Mouse (Mus musculus) layer of hippocampus, adult 18-20 months (tissue): Measurements from ENCODE around the gene 4930451I11Rik. TPM values are rescaled to one million over a fixed set of nuclear protein-coding genes. Genes with fewer than 3 reads are reported as not detected.

ENCODE experiments used
- DNase-seq, 2 experiments: peaks; one replicate each; pipeline ENCODE4 v3.0.0; 2022; ENCODE audit warnings: low spot score in 2 of 2
- total RNA-seq, 2 experiments: library from RNA; stranded (reverse); gene quantifications; 2 replicates each; pipeline ENCODE4 v1.2.3; 2021

4930451I11Rik gene
- total RNA-seq, 2 experiments from 2014 or later = not detected

GRCm38 (mm10) chr7:126800269-126801056, 31.0 kb downstream of the 4930451I11Rik start:
- DNase-seq = no peak

GRCm38 (mm10) chr7:126799468-126800268, 31.8 kb downstream of the 4930451I11Rik start:
- DNase-seq = peak in 1 of 2 experiments; percentile 80

DNA sequence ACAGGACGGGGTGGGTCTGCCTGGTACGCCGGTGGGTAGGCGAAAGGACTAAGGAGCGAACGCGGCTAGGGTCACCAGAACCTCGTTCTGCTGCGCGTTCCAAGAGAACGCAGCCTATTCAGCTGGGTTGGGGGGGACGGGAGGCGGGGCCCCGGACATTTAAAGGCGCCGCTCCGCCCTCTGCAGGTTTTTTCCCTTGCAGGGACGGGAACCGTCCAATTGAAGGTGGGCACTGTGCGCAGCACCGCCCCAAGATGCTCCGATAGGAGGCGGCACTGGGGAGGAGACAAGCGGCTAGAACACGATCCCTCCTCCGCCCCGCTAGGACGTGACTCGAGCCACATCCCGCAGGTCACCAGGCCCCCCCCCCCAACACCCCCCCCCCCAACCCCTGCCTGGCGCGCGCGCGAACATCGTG, 32.4 kb downstream of the 4930451I11Rik start:
- peak; percentile 98 to 99 for DNase-seq

DNA sequence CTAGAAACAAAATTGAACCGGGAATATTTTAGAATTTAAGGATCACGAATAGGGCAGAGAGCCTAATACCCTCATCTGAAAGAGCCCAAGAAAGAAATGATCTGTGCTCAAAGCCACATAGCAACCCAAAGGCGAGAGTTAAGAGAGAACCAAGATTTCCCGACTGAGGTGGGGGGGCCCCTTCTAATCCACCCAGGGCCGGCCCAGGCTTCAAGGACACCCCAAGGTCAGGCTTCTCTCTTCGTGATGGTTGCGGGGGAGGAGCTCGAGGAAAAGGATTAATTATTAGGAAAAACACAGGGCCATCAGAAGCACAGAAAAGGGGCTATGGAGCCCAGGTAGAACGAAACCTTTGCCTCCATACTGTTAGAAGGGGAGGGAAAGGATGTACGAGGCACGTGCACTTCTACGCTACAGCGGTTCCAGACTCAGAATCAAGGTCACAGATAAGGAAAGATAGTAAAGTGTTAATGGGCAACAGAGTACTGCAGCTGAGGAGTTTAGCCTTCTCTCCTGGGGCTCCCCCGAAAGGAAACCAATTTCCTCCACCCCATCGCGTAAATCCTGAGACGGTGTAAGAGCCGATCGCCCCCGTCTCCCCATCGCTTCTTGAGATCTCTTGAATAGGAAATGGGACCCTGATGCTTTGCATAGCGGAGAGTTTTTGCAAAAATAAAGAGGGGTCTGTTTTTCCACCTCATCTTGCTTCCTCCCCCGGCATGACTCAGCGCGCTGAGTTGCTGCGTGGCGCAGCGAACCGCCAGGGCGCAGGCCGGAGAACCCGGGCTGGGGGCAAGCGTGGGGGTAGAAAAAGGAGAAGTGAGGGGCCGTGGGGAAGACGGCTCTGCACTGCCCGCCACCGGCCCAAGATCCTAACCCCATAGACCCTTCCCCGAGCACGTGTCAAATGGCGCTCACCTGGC, 33.1 kb downstream of the 4930451I11Rik start:
- peak in 1 of 2 experiments; percentile 40 for DNase-seq

DNA sequence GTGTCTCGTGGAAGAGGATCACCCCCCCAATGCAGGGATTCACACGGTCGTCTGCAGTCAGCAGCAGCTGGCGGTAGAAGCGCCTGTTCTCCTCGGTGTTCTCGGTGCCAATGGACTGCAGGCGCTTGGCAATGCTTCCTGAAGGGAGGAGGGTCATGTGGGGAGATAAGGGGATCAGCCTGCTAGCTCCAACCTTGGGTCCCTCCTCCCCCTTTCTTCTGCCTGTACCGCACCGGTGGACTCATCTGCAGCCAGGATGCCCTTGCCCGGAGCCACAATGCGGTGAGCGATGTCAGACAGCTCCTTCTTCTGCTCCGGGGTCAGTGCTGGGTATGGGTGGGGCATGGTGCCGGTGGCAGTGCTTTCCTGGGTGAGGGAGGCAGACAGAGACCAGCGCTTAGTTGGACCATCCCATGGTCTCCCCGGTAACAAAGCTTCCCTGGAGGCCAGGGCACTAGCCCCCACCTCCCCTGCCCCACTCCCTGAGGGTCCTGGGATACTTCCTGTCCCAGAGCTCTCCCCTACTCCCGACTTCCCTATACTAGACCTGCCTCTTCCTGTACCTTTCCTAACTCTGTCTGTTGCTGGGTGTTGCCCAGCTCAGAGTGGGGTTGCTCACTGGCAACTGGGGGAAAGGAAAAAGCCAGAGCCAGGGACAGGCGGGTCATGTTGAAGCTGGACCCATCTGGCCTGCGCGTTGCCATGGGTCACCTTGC, 33.9 kb downstream of the 4930451I11Rik start, which contains the start of gene Fam57b:
Gene Fam57b (plus strand): TSS at position 258 of the 716 bp plus-strand sequence.
- DNase-seq = peak in 1 of 2 experiments; percentile 34

DNA sequence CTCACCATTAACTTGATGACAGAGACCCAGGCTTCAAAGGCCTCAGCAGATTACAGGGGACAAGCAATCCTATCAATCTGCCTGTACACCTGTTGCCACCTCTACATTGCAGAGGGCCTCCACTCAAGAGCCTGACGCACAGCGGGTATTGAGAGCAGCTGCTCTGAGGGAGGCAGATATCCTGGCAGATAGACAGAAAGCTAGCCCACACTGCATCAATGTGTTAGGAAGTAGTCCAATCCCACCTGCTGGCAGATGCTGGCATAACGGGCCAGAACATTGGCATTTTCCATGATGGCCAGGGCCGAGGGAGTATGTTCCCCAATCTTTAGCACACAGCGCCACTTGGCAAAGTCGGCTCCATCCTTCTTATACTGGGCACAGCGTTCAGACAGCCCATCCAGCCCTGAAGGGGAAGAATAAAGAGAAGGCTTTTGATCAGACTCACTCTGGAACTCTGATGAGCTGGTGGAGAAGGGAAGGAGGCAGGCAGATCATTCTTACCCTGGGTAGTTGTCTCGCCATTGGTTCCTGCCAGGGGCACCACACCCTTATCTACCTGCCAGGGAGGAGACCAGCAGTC, 35.0 kb downstream of the 4930451I11Rik start:
- peak; percentile 68 to 82 for DNase-seq

- DNase-seq = no peak
Observed at GRCm38 (mm10) chr7:126795387-126796317, 35.8 kb downstream of the 4930451I11Rik start.

GRCm38 (mm10) chr7:126794271-126794605, 37.2 kb downstream of the 4930451I11Rik start:
- no peak for DNase-seq

GRCm38 (mm10) chr7:126793456-126794270, 37.8 kb downstream of the 4930451I11Rik start:
- DNase-seq = no peak

- DNase-seq = no peak
Observed at GRCm38 (mm10) chr7:126792721-126793443, 38.6 kb downstream of the 4930451I11Rik start.

GRCm38 (mm10) chr7:126791851-126792720, 39.4 kb downstream of the 4930451I11Rik start, which contains the start of gene Ppp4c:
Ppp4c (minus strand) TSS chr7:126792496.
- DNase-seq = peak; percentile 95 to 97

- DNase-seq = no peak
Observed at GRCm38 (mm10) chr7:126789141-126789540, 42.3 kb downstream of the 4930451I11Rik start.

DNA sequence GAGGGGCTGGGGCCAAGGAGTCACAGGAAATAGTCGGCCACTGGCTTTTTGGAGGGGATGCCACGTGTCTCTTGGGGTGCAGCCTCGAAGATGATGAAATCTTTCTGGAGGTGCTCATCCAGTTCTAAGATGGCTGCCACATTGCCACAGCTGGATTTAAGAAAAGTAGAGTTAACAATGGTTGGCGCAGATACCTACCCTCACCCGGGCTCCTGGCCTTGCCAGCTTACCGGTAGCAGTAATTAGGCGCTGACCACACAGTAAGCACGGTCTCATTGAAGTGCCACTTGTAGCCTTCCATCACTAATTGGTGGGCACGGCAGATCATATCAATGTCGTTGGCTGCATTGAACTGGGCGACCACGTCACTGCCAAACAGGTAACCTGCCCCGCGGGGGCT, 45.3 kb downstream of the 4930451I11Rik start:
- DNase-seq = no peak

GRCm38 (mm10) chr7:126785056-126785455, 46.4 kb downstream of the 4930451I11Rik start:
- DNase-seq = no peak

GRCm38 (mm10) chr7:126784469-126784868, 47.0 kb downstream of the 4930451I11Rik start:
- DNase-seq = no peak

GRCm38 (mm10) chr7:126782693-126783092, 48.7 kb downstream of the 4930451I11Rik start:
- no peak for DNase-seq
